Mouse (Mus musculus) kidney, adult 11 months (tissue): ENCODE measurements around the gene Sergef.
"Not testable (repeated sequence)": the region's sequence is repeated elsewhere in the genome, so short reads cannot be mapped to it uniquely, and the experiment has no call there.

ENCODE experiments used
- DNase-seq: peaks from one replicate; pipeline ENCODE4 v3.0.0; 2022

The Sergef gene

GRCm38 (mm10) chr7:46639692-46640031 lies at the start of gene Sergef:
Sergef (minus strand) TSS chr7:46639807.
- DNase-seq = peak; percentile 91

GRCm38 (mm10) chr7:46686827-46687226 lies 47.2 kb upstream of the Sergef start:
- no peak for DNase-seq

GRCm38 (mm10) chr7:46680732-46681131 lies 41.1 kb upstream of the Sergef start:
- no peak for DNase-seq

- DNase-seq = not testable (repeated sequence)
Observed at GRCm38 (mm10) chr7:46679044-46679443, 39.4 kb upstream of the Sergef start.

- no peak for DNase-seq
Observed at GRCm38 (mm10) chr7:46678417-46678816, 38.8 kb upstream of the Sergef start.

GRCm38 (mm10) chr7:46676808-46677360 lies 37.3 kb upstream of the Sergef start:
- no peak for DNase-seq

- no peak for DNase-seq
Observed at GRCm38 (mm10) chr7:46675886-46676285, 36.3 kb upstream of the Sergef start.

- DNase-seq = no peak
Observed at GRCm38 (mm10) chr7:46675061-46675460, 35.5 kb upstream of the Sergef start.

- no peak for DNase-seq
Observed at GRCm38 (mm10) chr7:46672160-46672672, 32.6 kb upstream of the Sergef start, which contains the start of gene Tph1. Tph1 (minus strand) TSS chr7:46672537.

- no peak for DNase-seq
Observed at GRCm38 (mm10) chr7:46667256-46667655, 27.6 kb upstream of the Sergef start.

GRCm38 (mm10) chr7:46665236-46665635 lies 25.6 kb upstream of the Sergef start:
- no peak for DNase-seq

GRCm38 (mm10) chr7:46661591-46662090 lies 22.0 kb upstream of the Sergef start:
- DNase-seq = no peak

- DNase-seq = no peak
Observed at GRCm38 (mm10) chr7:46652279-46652678, 12.7 kb upstream of the Sergef start.

- DNase-seq = not testable (repeated sequence)
Observed at GRCm38 (mm10) chr7:46650231-46650630, 10.6 kb upstream of the Sergef start.

- no peak for DNase-seq
Observed at GRCm38 (mm10) chr7:46648431-46649140, 9.0 kb upstream of the Sergef start.

- no peak for DNase-seq
Observed at GRCm38 (mm10) chr7:46643172-46643571, 3.6 kb upstream of the Sergef start.

GRCm38 (mm10) chr7:46640062-46640461 lies 455 bp upstream of the Sergef start:
- DNase-seq = no peak

GRCm38 (mm10) chr7:46638889-46639691 lies 517 bp downstream of the Sergef start:
- DNase-seq = no peak

GRCm38 (mm10) chr7:46628375-46628975 lies 11.1 kb downstream of the Sergef start:
- DNase-seq = no peak

GRCm38 (mm10) chr7:46623979-46624378 lies 15.6 kb downstream of the Sergef start:
- no peak for DNase-seq

- no peak for DNase-seq
Observed at GRCm38 (mm10) chr7:46618416-46619110, 21.0 kb downstream of the Sergef start.

- DNase-seq = no peak
Observed at GRCm38 (mm10) chr7:46616429-46617005, 23.1 kb downstream of the Sergef start.
